Mouse (Mus musculus): ENCODE measurements around the gene Gm26938.

- TF ChIP-seq CTCF (IDR thresholded peaks at IDR 0.05; ENCODE audit: low read depth, low read length) (no peak), POLR2A (IDR thresholded peaks at IDR 0.05; ENCODE audit: borderline replicate concordance, low read depth, low read length) (no peak)
These were observed 44.8 kb downstream of the Gm26938 start for GRCm38 (mm10) chr5:139781406-139781805.

Measured in bone marrow macrophage, adult 2 months (primary cell).